Comparison of ENCODE assay signal across 17 mouse cellular contexts in genomic region chr15:38398852-38399251, GRCm38 (mm10).
DNase-seq lines count a peak whose midpoint lies in the region; ATAC-seq and TF ChIP-seq lines count a peak whose summit lies in the region.
"Had no signal": no experiment of that assay in that cellular context is flagged by ENCODE, and none has a peak within 500 bp of the region (broad histone marks: within the 10 kb centered on the region; RNA-seq: fewer than 3 reads in every experiment).

No protein-coding gene starts in this region.

- no peaks in the 10 kb centered on the region for H3K27me3 ChIP-seq in kidney, adult 2 months (replicated peaks; ENCODE audit: control insufficient read depth, insufficient read depth, low read length)
- no peaks in the 10 kb centered on the region for H3K27me3 ChIP-seq in kidney, embryonic 16.5 days (ENCODE audit: insufficient read depth, low read length)
- H3K27me3 ChIP-seq in stomach, embryonic 16.5 days (ENCODE audit: control insufficient read depth, insufficient read depth, low read length): no peaks in the 10 kb centered on the region
- H3K27me3 ChIP-seq: embryonic facial prominence, embryonic 12.5 days; neural tube, embryonic 15.5 days had no signal

- DNase-seq in kidney, adult 2 months: peak; percentile 62
- peak; percentile 48 for DNase-seq in kidney, postnatal 10 days
- peak; percentile 70 for DNase-seq in lung, postnatal 10 days
- no peak for DNase-seq in heart, adult 18-20 months
- DNase-seq in thymus, postnatal 4 days: no peak
- DNase-seq: cerebellum, postnatal 36 days; gastrocnemius, postnatal 25 days; heart, postnatal 36 days; layer of hippocampus, adult 9-11 months; liver, postnatal 0 days had no signal

- H3K9me3 ChIP-seq in kidney, embryonic 16.5 days (ENCODE audit: low read length): no peaks in the 10 kb centered on the region
- H3K9me3 ChIP-seq in stomach, embryonic 16.5 days (replicated peaks; ENCODE audit: control insufficient read depth, low read length): no peaks in the 10 kb centered on the region
- H3K9me3 ChIP-seq: embryonic facial prominence, embryonic 12.5 days; midbrain, embryonic 10.5 days; neural tube, embryonic 15.5 days had no signal

- no peak overlapping the region for H3K9ac ChIP-seq in kidney, embryonic 16.5 days (replicated peaks; ENCODE audit: low read length)
- no peak overlapping the region for H3K9ac ChIP-seq in stomach, embryonic 16.5 days (ENCODE audit: low read length)
- H3K9ac ChIP-seq: embryonic facial prominence, embryonic 12.5 days; liver, postnatal 0 days; neural tube, embryonic 15.5 days had no signal

- no peak overlapping the region for H3K27ac ChIP-seq in kidney, adult 2 months (ENCODE audit: insufficient read depth, low read depth, low read length)
- no peak overlapping the region for H3K27ac ChIP-seq in kidney, embryonic 16.5 days (ENCODE audit: low read length)
- H3K27ac ChIP-seq in stomach, embryonic 16.5 days (ENCODE audit: low read length): no peak overlapping the region
- H3K27ac ChIP-seq: embryonic facial prominence, embryonic 12.5 days; hindbrain, postnatal 0 days; midbrain, embryonic 10.5 days; neural tube, embryonic 15.5 days had no signal

- WGBS in kidney, adult 2 months: 61% methylated on average over 4 of the region's 4 CpGs
- WGBS in kidney, embryonic 16.5 days: 64% methylated on average over 4 of the region's 4 CpGs
- 65% methylated on average over 4 of the region's 4 CpGs for WGBS in stomach, embryonic 16.5 days

- H3K4me2 ChIP-seq in kidney, embryonic 16.5 days (replicated peaks; ENCODE audit: low read depth, low read length): no peak overlapping the region
- H3K4me2 ChIP-seq in stomach, embryonic 16.5 days (ENCODE audit: low read depth, low read length): no peak overlapping the region
- H3K4me2 ChIP-seq: embryonic facial prominence, embryonic 12.5 days; heart, embryonic 11.5 days; neural tube, embryonic 15.5 days had no signal

- ATAC-seq in kidney, embryonic 16.5 days (ENCODE audit: low FRiP score, low TSS enrichment): no peak
- ATAC-seq in stomach, embryonic 16.5 days (ENCODE audit: insufficient read depth, low FRiP score): peak; percentile 69
- ATAC-seq: hindbrain, postnatal 0 days; liver, postnatal 0 days had no signal

- TF ChIP-seq POLR2A in kidney, adult 2 months (IDR thresholded peaks at IDR 0.05; ENCODE audit: low read depth, low read length): no peak

- no peaks in the 10 kb centered on the region for H3K36me3 ChIP-seq in kidney, adult 2 months (ENCODE audit: control insufficient read depth, insufficient read depth, low read length)
- H3K36me3 ChIP-seq in kidney, embryonic 16.5 days (ENCODE audit: insufficient read depth, low read length): no peaks in the 10 kb centered on the region
- no peaks in the 10 kb centered on the region for H3K36me3 ChIP-seq in stomach, embryonic 16.5 days (ENCODE audit: control insufficient read depth, insufficient read depth, low read length)
- H3K36me3 ChIP-seq: embryonic facial prominence, embryonic 12.5 days; midbrain, embryonic 10.5 days; neural tube, embryonic 15.5 days had no signal

- no peak for TF ChIP-seq CTCF in kidney, adult 2 months (conservative IDR thresholded peaks at IDR 0.05; ENCODE audit: insufficient read depth, insufficient read length, low read depth, low read length)

- H3K4me1 ChIP-seq in kidney, adult 2 months (ENCODE audit: control insufficient read depth, insufficient read depth, low read length): no peaks in the 10 kb centered on the region; the same call in 1 of the 2 replicates
- no peaks in the 10 kb centered on the region for H3K4me1 ChIP-seq in kidney, embryonic 16.5 days (ENCODE audit: insufficient read depth, low read length)
- H3K4me1 ChIP-seq in stomach, embryonic 16.5 days (ENCODE audit: control insufficient read depth, insufficient read depth, low read length): peaks cover 7% of the 10 kb centered on the region
- H3K4me1 ChIP-seq: embryonic facial prominence, embryonic 12.5 days; neural tube, embryonic 15.5 days had no signal

- no peak overlapping the region for H3K4me3 ChIP-seq in kidney, adult 2 months (ENCODE audit: insufficient read depth, low read depth, low read length)
- no peak overlapping the region for H3K4me3 ChIP-seq in kidney, embryonic 16.5 days (ENCODE audit: low read length)
- H3K4me3 ChIP-seq in stomach, embryonic 16.5 days (replicated peaks; ENCODE audit: low read length): no peak overlapping the region
- H3K4me3 ChIP-seq: embryonic facial prominence, embryonic 12.5 days; midbrain, embryonic 10.5 days; neural tube, embryonic 15.5 days had no signal

Comparison
In these comparisons a context has a peak if more than half of its experiments do, and no peak if none do; other contexts are left out.
1. DNase-seq: peak in kidney, adult 2 months (single experiment), kidney, postnatal 10 days (single experiment) and lung, postnatal 10 days (single experiment); none in heart, adult 18-20 months (0 of 2) and thymus, postnatal 4 days (single experiment).